Mouse (Mus musculus) myocyte (in vitro differentiated cells): ENCODE measurements at regions not wholly inside any gene's neighbourhood (a gene's known extent, or its start where the extent isn't known, plus 50 kb on each side); places are given as distances from the start of the nearest gene placed in this dataset.
"Not testable (repeated sequence)": the region's sequence is repeated elsewhere in the genome, so short reads cannot be mapped to it uniquely, and the experiment has no call there.

Source experiments
- E2F4 ChIP-seq: IDR thresholded peaks from one replicate; pipeline ENCODE4 v1.6.1; 2011; ENCODE audit warnings: mild to moderate bottlenecking, control low read depth, moderate library complexity; ENCODE audit not compliant: insufficient read depth
- POLR2A ChIP-seq: IDR thresholded peaks from one replicate; pipeline ENCODE4 v1.6.1; 2011; ENCODE audit warnings: low read depth, mild to moderate bottlenecking, control low read depth, moderate library complexity; ENCODE audit not compliant: insufficient read length
- TCF12 ChIP-seq: IDR thresholded peaks from one replicate; pipeline ENCODE4 v1.6.1; 2011; ENCODE audit warnings: mild to moderate bottlenecking, control low read depth; ENCODE audit not compliant: poor library complexity, insufficient read depth, severe bottlenecking

DNA sequence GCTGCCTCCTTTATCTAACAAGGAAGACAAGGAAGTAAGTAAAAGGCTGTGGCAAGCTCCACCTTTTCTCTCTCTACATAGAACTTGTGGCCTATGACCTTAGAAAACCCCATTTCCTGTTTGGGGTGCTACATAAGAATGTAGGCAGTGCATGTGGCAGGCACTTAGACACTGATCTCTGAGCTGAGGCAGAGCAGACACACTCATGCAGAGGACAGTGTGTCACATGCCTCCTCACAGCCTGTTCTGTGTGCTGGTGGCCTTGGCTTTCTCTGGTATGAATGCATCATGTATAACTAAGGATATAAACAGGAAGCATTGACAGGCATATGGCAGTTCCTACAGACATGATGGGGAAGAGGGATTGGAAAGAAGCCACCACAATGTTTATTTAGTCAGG is 678.5 kb upstream of the Olfr1507 start:
- not testable (repeated sequence) for TF ChIP-seq TCF12, POLR2A, E2F4
